Mouse (Mus musculus): Measurements from ENCODE around the gene Safb. TPM values are rescaled to one million over a fixed set of nuclear protein-coding genes. Genes with fewer than 3 reads are reported as not detected.

Safb gene
- total RNA-seq (2017) = 65.8 and 86.0 TPM in 2 replicates

DNA sequence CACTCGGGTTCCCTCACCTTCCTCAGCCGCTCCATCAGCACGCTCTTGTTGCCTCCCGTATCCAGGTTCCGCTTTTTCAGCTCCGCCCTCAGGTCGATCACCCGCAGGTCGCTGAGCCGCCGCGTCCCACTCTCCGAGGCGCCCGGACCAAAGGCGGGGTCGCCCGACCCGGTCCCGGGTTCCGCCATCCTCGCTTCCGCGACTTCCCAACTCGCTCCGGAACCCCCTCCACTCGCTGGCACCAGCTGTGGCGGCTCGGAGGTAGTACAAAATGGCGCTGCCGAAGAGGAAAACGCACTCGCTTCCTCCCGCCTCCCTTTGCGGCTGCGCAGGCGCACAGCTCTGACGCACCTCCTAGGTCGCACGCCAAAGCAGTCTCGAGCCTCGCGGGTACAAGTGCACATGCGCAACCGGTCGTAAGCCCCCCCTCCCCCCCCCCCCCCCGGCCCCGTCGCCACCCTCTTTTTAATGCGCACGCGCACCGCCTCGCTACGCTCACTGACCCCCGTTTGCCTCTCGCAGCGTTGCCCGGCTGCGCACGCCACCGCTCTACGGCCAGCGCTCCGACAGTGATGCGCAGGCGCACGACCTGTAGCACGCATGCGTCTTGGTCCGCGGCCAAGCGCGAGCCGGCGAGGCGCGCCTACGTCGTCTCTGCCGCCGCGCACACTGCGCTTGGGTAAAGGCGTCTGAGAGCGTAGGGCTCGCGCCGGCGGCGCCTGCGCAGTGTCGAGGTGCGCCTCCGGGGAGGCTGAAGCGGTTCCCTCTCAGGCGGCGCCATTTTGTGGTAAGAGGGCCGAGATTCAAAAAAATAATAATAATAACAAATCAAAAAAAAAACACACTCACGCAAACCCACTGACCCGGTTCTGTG is at the start of gene Safb, which contains the start of gene Safb2:
Safb (plus strand) TSS at position 569 of the 874 bp plus-strand sequence.
Safb2 (minus strand) TSS at position 329 of the 874 bp plus-strand sequence.
- peak; percentile 68 to 79 for ATAC-seq (replicated peaks in 1 of 2; ENCODE audit: insufficient read depth in 1 of 2, low FRiP score in 2 of 2, low TSS enrichment in 1 of 2, low read depth in 1 of 2, poor library complexity in 2 of 2, severe bottlenecking in 2 of 2)

DNA sequence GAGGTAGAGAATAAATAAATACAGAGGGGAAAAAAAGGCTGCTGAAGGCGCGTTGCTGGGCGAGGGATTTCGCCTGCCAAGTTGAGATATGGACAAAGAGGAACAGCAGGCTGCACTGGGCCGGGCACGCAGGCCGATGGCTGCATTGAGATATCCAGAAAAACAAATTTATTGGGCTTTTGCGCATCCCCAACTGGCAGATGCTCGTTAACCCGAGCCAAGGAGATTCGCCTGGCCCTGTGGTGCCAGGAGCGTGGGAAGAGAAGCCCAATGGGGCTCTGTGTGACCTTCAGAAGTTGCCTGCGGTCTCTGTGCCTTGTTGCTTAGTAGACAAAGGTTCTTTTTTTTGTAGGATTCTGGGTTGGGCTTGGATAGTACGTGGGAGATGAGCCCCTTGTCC is 48.4 kb upstream of the Safb start:
- ATAC-seq (replicated peaks in 1 of 2; ENCODE audit: insufficient read depth in 1 of 2, low FRiP score in 2 of 2, low TSS enrichment in 1 of 2, low read depth in 1 of 2, poor library complexity in 2 of 2, severe bottlenecking in 2 of 2) = no peak

DNA sequence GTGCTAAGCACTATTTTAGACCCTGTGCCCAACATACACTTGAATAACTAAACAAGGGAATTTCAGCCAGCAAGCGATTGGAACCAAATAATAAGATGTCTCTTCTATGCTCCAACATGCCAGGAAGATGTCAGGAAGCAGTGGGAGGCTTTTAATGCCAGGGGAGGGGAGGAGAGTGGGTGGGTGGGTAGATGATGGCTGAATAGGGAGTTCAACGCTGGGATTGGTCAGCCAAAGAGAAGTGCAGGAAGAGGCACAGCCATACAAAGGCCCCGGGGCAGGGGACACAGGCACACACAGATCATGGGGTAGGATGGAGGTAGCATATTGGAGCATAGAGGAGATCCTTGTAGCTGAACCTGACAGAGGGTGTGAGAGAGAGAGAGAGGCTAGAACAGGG is 47.8 kb upstream of the Safb start:
- ATAC-seq (replicated peaks in 1 of 2; ENCODE audit: insufficient read depth in 1 of 2, low FRiP score in 2 of 2, low TSS enrichment in 1 of 2, low read depth in 1 of 2, poor library complexity in 2 of 2, severe bottlenecking in 2 of 2) = no peak

DNA sequence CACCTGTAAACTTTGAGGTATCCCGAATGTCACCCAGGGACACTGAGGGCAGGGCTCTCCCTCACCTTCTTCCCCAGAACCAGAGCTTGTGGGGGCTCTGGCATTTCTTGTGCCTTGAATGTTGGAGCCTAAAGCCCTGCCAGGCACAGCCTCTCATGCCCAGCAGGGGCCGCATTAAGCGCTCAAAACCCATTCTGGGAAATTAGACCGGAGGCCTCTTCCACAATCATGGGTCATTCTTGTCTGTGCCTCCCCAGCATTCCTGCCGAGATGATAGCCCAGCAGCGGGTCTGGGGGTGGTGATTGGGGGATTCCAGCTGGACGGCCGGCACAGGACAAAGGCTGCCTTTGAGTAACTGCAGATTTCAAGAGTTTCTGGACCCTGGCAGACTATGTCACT is 46.7 kb upstream of the Safb start:
- ATAC-seq (replicated peaks in 1 of 2; ENCODE audit: insufficient read depth in 1 of 2, low FRiP score in 2 of 2, low TSS enrichment in 1 of 2, low read depth in 1 of 2, poor library complexity in 2 of 2, severe bottlenecking in 2 of 2) = no peak

DNA sequence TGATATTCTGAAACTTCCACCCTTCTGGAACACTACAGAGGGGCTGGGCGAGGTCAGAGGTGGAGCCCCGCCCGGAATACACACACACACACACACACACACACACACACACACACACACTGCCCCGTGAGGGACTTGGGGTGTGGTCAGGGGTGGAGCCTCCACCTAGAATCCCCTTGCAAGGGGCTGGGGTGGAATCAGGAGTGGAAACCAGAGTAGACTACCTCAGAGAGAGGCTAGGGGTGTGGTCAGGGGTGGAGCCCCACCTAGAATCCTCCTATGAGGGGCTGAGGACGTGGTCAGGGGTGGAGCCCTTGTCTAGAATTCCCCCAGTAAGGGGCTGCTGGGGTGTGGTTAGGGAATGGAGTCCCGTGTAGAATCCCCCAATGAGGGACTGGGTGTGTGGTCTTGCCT is 44.1 kb upstream of the Safb start:
- ATAC-seq (replicated peaks in 1 of 2; ENCODE audit: insufficient read depth in 1 of 2, low FRiP score in 2 of 2, low TSS enrichment in 1 of 2, low read depth in 1 of 2, poor library complexity in 2 of 2, severe bottlenecking in 2 of 2) = no peak; a peak in 1 of 4 replicates

DNA sequence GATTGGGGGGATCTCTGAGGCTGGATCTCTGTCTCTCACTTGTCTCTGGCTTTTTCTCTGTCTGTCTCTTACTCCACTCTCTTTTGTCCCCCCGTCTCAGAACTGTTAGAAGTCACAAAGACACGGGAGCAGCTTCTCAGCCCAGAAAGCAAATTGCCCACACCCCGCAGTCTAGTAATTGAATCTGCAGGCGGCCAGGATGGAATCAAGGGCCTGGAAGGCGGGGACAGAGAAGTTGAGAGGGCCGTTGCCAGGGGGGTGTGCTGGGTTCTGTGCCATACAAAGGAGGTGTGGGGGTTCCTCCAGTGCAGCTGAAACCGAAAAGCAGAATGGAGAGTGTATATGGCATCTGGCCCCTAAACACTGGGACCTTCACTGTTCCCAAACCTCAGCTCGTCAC is 41.9 kb upstream of the Safb start:
- no peak for ATAC-seq (replicated peaks in 1 of 2; ENCODE audit: insufficient read depth in 1 of 2, low FRiP score in 2 of 2, low TSS enrichment in 1 of 2, low read depth in 1 of 2, poor library complexity in 2 of 2, severe bottlenecking in 2 of 2)

DNA sequence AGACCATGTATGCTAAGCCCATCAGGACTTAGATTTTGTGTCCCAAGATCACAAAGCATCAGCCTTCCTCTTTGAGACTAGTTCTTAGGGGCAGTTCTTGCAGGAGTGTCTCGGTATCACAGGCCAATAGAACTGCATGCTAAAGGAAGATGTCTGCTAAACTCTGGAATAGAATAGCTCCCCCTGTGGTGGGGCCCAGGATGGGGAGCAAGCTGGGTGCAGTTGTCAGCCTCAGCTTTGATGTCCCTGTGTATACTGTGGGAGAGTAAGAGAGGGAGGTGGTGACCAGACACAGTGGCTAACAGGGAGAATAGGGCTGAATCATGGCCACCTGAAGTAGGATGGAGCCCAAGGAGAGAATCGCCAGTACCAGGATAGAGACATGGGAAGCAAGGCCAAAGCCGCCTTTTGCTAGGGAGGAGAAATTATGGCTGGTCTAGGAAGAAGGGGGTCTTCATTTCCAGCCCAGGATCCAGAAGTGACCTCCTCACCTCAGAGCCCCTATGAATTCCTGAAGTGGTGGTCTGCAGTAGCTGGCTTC is 40.9 kb upstream of the Safb start:
- ATAC-seq (replicated peaks in 1 of 2; ENCODE audit: insufficient read depth in 1 of 2, low FRiP score in 2 of 2, low TSS enrichment in 1 of 2, low read depth in 1 of 2, poor library complexity in 2 of 2, severe bottlenecking in 2 of 2) = no peak

DNA sequence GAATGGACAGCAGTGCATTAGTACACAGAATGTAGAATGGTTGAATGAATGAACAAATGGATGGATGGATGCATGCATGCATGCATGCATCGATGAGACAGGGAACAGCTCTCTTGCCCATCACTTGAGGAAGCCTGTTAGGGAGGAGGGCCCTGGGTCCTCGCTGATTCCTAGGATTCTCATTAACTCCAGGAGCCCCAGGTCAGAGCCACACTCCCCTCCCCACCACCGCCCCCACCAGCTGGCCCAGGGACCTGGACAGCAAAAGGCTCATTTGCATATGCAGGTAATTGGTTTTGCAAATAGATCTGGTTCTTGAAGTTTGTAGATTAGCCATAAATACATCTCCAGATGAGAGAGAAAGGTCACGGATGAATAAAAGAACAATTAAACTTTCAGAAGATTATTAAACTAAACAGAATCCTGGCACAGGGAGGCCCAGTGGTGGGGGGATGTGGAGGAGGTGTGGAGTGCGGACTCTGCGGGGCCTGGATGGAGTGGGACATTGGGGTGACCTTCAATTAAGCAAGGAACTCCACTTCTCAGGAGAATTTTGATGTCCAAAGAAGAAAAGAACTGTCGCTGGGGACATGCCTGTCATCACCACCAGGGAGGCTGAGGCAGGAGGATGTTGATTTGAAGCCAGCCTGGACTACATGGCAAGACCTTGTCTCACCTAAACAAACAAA is 39.8 kb upstream of the Safb start:
- no peak for ATAC-seq (replicated peaks in 1 of 2; ENCODE audit: insufficient read depth in 1 of 2, low FRiP score in 2 of 2, low TSS enrichment in 1 of 2, low read depth in 1 of 2, poor library complexity in 2 of 2, severe bottlenecking in 2 of 2)

DNA sequence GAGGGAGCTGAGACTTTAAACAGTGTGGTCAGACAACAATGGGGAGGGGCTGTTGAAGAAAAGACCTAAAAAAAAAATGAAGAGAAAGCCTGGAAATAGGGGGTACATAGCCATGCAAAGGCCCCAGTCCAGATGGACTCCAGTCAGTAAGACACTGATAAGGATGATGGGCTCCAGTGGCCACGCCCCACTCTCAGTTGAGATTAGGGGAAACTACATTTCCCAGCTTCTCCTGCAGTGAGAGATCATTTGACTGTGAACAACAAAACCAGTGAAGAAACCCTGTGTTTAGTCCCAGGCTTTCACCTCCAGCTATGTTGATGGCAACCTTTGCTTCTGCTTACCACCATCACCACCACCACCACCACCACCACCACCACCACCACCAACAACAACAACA is 38.7 kb upstream of the Safb start:
- ATAC-seq (replicated peaks in 1 of 2; ENCODE audit: insufficient read depth in 1 of 2, low FRiP score in 2 of 2, low TSS enrichment in 1 of 2, low read depth in 1 of 2, poor library complexity in 2 of 2, severe bottlenecking in 2 of 2) = no peak

DNA sequence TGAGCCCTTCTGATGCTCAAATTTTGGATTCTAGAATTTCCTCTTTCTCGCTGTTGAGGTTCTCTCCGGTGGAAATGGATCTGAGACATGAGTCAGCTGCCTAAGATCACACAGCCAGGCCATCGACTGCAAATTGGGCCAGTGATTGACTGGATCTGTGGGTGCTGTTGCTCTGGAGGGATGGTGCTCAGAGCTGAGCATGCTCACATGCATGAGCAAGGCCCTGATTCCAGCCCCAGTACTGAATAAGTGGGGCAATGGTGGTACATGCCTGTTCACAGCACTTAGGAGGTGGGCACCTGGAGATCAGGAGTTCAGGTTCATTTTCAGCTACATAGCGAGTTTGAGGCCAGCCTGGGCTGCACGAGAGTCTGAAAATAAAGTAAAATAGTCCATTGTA is 38.0 kb upstream of the Safb start:
- ATAC-seq (replicated peaks in 1 of 2; ENCODE audit: insufficient read depth in 1 of 2, low FRiP score in 2 of 2, low TSS enrichment in 1 of 2, low read depth in 1 of 2, poor library complexity in 2 of 2, severe bottlenecking in 2 of 2) = no peak

DNA sequence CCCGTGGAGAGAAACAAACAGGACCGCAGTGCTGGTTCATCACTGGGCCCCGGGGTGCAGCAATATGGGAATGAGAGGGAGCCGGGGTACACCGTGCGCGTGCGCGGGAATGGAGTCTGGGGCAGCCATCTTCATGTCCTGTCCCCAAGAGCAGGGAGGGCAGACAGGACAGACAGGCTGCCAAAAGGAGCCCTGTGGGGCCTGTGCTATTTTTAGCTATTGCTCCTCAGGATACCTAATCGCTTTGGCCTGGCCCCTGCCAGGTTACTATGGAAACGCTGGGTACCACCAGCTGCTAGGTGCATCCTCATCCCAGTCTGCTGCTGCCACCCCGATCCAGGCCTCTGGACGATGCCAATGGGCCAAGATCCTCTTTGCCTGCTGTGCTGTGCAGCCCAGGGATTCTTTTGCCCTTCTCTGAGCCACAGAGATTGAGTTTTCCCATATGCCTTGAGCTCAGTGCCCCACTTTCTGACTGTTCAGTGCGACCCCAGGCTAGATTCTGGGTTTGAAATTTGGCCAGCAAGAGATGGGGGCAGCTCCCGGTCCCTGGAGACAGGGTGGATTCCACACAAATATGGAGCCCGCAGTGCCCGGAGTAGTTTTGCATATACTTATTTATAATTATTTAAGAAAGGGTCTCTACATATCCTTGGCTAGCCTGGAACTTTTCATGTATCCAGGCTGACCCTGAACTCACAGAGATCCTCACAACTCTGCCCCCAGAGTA is 37.3 kb upstream of the Safb start:
- ATAC-seq (replicated peaks in 1 of 2; ENCODE audit: insufficient read depth in 1 of 2, low FRiP score in 2 of 2, low TSS enrichment in 1 of 2, low read depth in 1 of 2, poor library complexity in 2 of 2, severe bottlenecking in 2 of 2) = no peak

DNA sequence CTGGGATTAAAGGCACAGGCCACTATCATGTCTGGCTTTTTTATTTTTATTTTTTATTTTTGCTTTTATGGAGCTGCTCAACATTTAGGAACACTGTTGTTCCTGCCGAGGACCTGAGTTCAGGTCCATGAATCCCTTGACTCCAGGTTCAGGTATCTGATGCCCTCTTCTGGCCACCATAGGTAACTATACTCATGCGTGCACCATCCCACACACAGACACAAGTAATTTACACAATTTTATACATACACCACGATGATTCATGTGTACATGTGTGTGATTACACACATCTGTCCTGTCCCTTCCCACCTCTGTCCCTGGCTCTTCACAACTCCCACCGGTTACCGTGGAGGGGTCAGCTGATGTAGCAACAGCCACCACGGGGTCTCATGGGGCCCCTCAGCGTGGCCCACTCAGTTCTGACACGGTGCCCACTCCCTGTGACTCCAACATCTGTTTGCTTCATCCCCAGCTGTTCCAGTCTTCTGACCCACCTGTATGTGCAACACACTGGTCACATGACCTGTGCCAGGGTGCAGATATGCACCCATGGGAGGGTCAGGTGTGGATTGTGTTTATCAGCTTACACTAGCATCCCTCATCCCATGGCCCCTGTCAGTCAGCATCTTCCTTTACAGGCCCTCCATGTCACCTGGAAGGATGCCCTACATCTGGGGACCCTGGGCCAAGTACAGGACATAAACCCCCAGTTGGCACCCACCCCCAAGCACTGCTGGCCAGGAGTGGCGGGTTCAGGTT is 36.6 kb upstream of the Safb start:
- no peak for ATAC-seq (replicated peaks in 1 of 2; ENCODE audit: insufficient read depth in 1 of 2, low FRiP score in 2 of 2, low TSS enrichment in 1 of 2, low read depth in 1 of 2, poor library complexity in 2 of 2, severe bottlenecking in 2 of 2)

DNA sequence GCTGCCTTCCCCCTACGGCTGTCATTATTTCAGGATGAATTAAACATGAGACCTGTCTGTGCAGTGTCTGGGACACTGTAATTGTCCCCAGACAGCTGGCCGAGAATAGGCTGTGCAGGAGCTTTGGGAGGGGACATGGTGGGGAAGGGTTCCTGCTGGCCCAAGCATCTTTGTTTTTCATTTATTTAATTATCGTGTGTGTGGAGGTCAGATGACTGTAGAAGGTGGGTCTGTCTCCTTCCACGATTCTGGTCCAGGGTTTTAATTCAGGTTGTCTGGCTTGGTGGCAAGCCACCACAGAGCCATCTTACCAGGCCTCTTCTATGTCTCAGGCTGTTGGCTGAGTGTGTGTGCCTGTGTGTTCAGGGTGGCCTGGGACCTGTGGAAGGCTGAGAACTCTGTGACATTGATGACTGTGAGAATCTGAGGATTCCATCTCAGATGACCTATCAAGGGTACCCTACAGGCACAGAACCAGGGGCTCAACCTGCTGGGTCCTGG is 36.0 kb upstream of the Safb start:
- no peak for ATAC-seq (replicated peaks in 1 of 2; ENCODE audit: insufficient read depth in 1 of 2, low FRiP score in 2 of 2, low TSS enrichment in 1 of 2, low read depth in 1 of 2, poor library complexity in 2 of 2, severe bottlenecking in 2 of 2)

DNA sequence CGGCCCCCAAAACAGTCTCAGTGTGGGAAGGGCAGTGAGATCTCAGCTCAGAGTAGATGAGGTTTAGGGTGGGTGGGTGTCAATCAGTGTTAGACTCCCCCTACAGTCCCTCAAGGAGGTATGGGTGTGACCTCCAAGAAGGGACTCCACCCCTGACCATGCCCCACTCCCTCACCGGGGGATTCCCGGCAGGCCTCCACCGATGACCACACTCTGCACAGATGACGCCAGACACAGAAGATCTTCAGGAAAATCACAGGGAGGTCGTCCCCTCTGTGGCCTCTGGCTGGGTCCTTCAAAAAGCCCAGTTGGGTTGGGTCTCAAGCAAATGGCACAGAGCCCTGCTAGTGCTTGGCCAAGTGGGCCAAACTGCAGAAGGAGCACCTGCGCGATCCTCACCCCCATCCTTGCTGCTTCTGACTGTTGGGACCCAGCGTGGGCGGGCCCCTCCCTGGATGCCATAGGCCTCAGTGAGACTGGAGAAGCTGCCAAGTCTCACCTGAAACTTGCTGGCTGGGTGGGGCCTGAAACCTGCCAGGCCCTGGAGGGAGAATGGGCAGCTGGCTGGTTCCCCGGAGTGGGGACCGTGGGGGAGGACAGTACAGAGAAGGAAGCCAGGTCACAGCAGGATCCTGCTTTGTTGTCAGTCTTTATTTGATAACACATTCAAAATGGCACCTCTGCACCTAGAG is 33.7 kb upstream of the Safb start:
- no peak for ATAC-seq (replicated peaks in 1 of 2; ENCODE audit: insufficient read depth in 1 of 2, low FRiP score in 2 of 2, low TSS enrichment in 1 of 2, low read depth in 1 of 2, poor library complexity in 2 of 2, severe bottlenecking in 2 of 2)

DNA sequence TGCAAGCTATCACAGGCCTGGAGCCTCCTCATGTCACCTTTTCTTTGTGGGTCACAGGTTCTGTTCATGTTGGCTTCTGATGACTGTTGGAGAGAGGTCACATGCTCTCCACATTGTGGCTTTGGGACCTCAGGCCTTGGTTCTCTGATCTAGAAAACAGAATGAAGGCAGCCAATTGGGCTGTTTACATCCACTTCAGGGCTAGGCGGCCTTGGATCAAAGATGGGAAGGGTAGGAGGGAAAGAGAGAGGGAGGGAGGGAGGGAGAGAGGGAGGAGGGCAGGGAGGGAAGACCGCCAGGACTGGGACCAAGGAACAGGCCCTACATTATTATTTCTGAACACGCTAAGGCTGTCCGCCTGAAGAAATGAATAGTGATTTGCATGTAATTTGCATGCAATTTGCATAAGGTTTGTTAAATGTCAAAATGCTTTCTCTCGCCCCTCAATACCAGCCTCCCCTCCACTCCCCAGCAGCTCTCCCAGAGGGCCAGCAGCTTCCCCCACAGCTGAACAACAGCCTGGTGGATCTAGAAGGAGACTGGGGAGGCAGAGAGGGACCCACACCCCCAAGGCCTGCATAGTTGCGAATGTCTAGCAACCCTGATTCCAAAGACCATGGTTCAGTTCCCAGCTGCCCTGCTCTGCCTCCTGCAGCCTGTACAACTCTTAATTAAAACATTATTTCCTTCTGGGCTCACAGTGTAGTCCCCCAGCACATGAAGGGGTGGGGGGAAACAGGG is 32.6 kb upstream of the Safb start:
- no peak for ATAC-seq (replicated peaks in 1 of 2; ENCODE audit: insufficient read depth in 1 of 2, low FRiP score in 2 of 2, low TSS enrichment in 1 of 2, low read depth in 1 of 2, poor library complexity in 2 of 2, severe bottlenecking in 2 of 2)

Measured in hematopoietic stem cell, adult 5-6 weeks (primary cell).